Mouse (Mus musculus) ES-E14 (cell line): ENCODE results near the gene Fbxo36. TPM values are rescaled to one million over a fixed set of nuclear protein-coding genes. Genes with fewer than 3 reads are reported as not detected.

Experiments
- DNase-seq: peaks from one replicate; pipeline ENCODE4 v3.0.0-alpha.2; 2013; ENCODE audit warnings: low read depth, low spot score
- H3K27ac ChIP-seq: 2 replicates; pipeline ENCODE4 v1.5.1; 2012; ENCODE audit warnings: low read depth, mild to moderate bottlenecking, low read length, moderate library complexity, mixed read lengths; ENCODE audit not compliant: poor library complexity, insufficient read depth, severe bottlenecking
- H3K36me3 ChIP-seq: 2 replicates; pipeline ENCODE4 v1.6.1; 2012; ENCODE audit warnings: mild to moderate bottlenecking, low read length, moderate library complexity, mixed read lengths; ENCODE audit not compliant: control insufficient read depth, poor library complexity, insufficient read depth, severe bottlenecking
- H3K4me1 ChIP-seq, 2 experiments: fragments of 150-350 bp in 1 of 2; sonication (generic) in 1 of 2; 2 replicates each; pipeline ENCODE4 v1.6.1; 2012; ENCODE audit warnings: low read length in 2 of 2, mild to moderate bottlenecking in 1 of 2, mixed read lengths in 1 of 2; ENCODE audit not compliant: control insufficient read depth in 2 of 2, insufficient read depth in 2 of 2, poor library complexity in 1 of 2
- H3K4me3 ChIP-seq, 2 experiments: fragments of 150-350 bp in 1 of 2; sonication (generic) in 1 of 2; 2 replicates each; pipeline ENCODE4 v1.5.1; 2012; ENCODE audit warnings: low read length in 2 of 2, low read depth in 1 of 2, mild to moderate bottlenecking in 1 of 2, mixed read lengths in 1 of 2; ENCODE audit not compliant: insufficient read depth in 1 of 2, poor library complexity in 1 of 2, severe bottlenecking in 1 of 2
- H3K9ac ChIP-seq: 2 replicates; pipeline ENCODE4 v1.6.1; 2012; ENCODE audit warnings: low read depth, mild to moderate bottlenecking, low read length, mixed read lengths; ENCODE audit not compliant: poor library complexity, insufficient read depth, severe bottlenecking
- H3K9me3 ChIP-seq: fragments of 150-350 bp; sonication (generic); 2 replicates; pipeline ENCODE4 v1.6.1; 2012; ENCODE audit warnings: low read depth, mild to moderate bottlenecking, low read length; ENCODE audit not compliant: control insufficient read depth, insufficient read depth
- CHD2 ChIP-seq: IDR thresholded peaks from 2 replicates; pipeline ENCODE4 v1.6.1; 2014; ENCODE audit warnings: mild to moderate bottlenecking, low read depth, low read length, inconsistent platforms
- HCFC1 ChIP-seq: IDR thresholded peaks from 2 replicates; pipeline ENCODE4 v1.6.1; 2012; ENCODE audit warnings: low read length, inconsistent platforms, borderline replicate concordance; ENCODE audit not compliant: insufficient read depth
- MAFK ChIP-seq: IDR thresholded peaks from 2 replicates; pipeline ENCODE4 v1.6.1; 2014; ENCODE audit warnings: mild to moderate bottlenecking, low read depth, low read length, inconsistent platforms; ENCODE audit not compliant: insufficient read depth
- ZC3H11A ChIP-seq: IDR thresholded peaks from 2 replicates; pipeline ENCODE4 v1.6.1; 2012; ENCODE audit warnings: low read depth, mild to moderate bottlenecking, inconsistent platforms, low read length, borderline replicate concordance
- ZNF384 ChIP-seq: IDR thresholded peaks from 2 replicates; pipeline ENCODE4 v1.6.1; 2012; ENCODE audit warnings: low read depth, low read length, inconsistent platforms
- in situ Hi-C, 2 experiments: fragments of 600-800 bp; cut with MboI; formaldehyde crosslinking; loops; one replicate each; pipeline ENCODE4 v1.15.1; 2025; ENCODE audit warnings: low sequenced_read_pairs in 2 of 2, inconsistent platforms in 1 of 2; ENCODE audit not compliant: unreplicated experiment in 2 of 2
- total RNA-seq: library from RNA; depleted of rRNA; stranded (reverse); fragments of 300-350 nt; gene quantifications from 2 replicates; pipeline ENCODE4 v1.2.3, GENCODE M21; 2012

Gene Fbxo36
- total RNA-seq, 1 experiment = 4.3 TPM

DNA sequence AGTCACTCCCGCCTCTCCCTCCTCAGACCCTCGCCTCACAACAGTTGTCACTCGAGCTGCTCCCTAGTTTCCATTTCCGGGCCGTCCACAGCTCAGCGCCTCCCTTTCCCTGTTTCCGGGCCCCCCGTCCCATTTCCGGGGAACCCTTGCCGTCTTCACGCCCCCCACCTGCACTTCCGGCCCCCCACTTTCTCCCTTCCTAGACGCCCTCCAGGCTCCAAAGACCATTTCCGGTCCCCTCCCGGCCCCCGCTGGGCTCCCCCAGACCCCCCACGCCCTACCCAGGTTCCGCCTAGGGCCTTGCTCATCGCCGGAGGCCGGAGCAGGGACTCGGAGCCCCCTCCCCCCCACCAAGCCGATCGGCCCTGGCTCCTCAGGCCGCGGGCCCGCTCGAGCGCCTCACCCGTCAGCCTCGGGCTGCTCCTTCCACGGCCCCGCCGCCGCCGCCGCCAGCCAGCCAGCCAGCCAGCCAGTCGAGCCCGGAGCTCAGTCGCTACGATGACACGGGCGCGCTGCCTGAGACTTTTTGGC lies 955 bp upstream of the Fbxo36 start:
- peak overlapping the region; percentile 99 for H3K9ac ChIP-seq
- in situ Hi-C loops = no loop called here
- no peaks in the 10 kb centered on the region; the same call in 1 of the 2 replicates for H3K36me3 ChIP-seq
- peak overlapping the region; percentile 100 for H3K27ac ChIP-seq
- peak; percentile 43; the same call in 1 of the 2 replicates for TF ChIP-seq HCFC1
- TF ChIP-seq ZNF384 = no peak
- H3K4me3 ChIP-seq = peak overlapping the region; percentile 71 to 88
- H3K4me1 ChIP-seq = no peaks in the 10 kb centered on the region; a peak in 1 of 4 replicates
- no peak for DNase-seq
- no peaks in the 10 kb centered on the region for H3K9me3 ChIP-seq

DNA sequence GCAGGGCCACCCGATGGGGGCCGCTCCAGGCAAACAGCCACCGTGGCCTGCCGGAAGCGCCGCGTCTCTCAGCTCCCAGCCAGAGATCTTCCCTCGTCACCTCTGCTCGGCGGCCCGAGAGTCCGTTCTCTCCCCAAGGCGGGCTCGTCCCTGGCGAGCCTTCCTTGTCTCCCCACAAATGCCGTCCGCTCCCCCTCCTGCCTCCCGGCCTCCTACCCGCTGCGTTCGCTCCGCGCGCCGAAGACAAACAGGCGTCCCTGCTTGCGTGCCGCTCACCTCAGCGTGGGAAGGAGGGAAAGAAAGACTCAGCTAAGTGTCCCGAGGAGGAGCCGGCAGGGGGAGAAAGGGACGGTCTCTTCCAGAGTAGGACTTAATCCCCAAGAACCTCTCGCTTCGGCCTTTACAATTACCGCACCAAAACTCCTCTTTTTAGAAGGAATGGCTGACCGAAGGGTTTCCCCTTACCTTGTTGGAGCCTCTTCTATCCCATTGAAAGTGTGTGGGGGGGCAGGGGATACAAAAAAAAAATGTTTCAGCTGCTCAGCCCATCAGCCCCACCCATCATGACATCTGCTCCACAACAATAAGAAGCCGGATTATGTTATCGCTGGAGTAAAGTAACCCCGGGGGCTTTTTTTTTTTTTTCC lies 500 bp downstream of the Fbxo36 start, which contains the start of gene Trip12:
Trip12 (minus strand) TSS at position 499 of the 647 bp plus-strand sequence.
- no peaks in the 10 kb centered on the region for H3K9me3 ChIP-seq
- in situ Hi-C loops = no loop called here
- peaks cover 0 to under 1% of the 10 kb centered on the region in 2 experiments; a peak in 1 of 4 replicates for H3K4me1 ChIP-seq
- H3K36me3 ChIP-seq = no peaks in the 10 kb centered on the region
- TF ChIP-seq MAFK (0 out of 2 replicates have a peak, but pooled peaks have one; percentile 15), HCFC1 (no peak), ZNF384 (peak; percentile 95), CHD2 (0 out of 2 replicates have a peak, but pooled peaks have one; percentile 50), ZC3H11A (no peak; the same call in 1 of the 2 replicates)
- peak within 1 kb of the TSS; percentile 71 to 88 for H3K4me3 ChIP-seq
- H3K9ac ChIP-seq = peak within 1 kb of the TSS; percentile 99
- peak within 1 kb of the TSS; percentile 100 for H3K27ac ChIP-seq
- no peak for DNase-seq

DNA sequence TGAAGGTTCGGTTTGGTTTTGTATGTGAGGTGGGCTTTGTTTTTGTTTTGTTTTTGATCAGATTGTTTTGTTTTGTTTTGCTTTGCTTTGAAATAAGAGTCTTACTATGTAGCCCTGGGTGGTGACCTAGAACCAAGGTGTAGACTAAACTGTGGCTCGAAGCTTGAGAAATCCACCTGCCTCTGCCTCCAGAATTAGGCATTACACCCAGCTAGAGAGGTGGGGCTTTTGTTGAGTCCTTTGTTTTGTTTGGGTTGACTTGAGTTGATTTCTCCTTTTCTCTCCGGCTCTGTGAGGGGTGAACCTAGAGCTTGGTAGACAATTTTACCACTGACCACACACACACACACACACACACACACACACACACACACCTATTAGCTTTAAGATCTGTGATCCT lies 1.4 kb downstream of the Fbxo36 start:
- Histone ChIP-seq H3K9ac (no peak overlapping the region; the same call in 1 of the 2 replicates), H3K27ac (peak overlapping the region; percentile 100; the same call in 1 of the 2 replicates), H3K36me3 (no peaks in the 10 kb centered on the region), H3K9me3 (no peaks in the 10 kb centered on the region), H3K4me3 (peak overlapping the region in 1 of 2 experiments; percentile 71; a peak in 3 of 4 replicates), H3K4me1 (peaks cover 1 to 2% of the 10 kb centered on the region in 2 experiments; a peak in 2 of 4 replicates)
- no peak for TF ChIP-seq HCFC1
- no peak for TF ChIP-seq CHD2
- no peak for TF ChIP-seq ZNF384
- no peak for TF ChIP-seq ZC3H11A
- TF ChIP-seq MAFK = no peak
- in situ Hi-C loops = no loop called here
- no peak for DNase-seq

DNA sequence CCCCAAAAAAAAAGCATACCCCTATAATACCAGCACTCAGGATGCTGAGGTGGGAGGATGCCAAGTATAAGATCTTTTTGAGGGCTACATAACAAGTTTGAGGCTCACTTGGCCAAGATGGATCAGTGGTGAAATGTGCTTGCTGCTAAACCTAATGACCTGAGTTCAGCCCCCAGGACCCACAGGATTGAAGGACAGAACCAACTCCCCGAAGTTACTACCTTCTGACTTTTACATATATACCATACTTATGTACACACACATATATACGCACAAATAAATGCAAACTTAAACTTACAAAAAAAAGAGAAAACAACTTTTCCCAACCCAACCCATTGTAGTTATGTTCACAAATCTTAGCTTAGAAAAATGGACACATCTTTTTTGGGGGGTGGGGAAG lies 3.7 kb downstream of the Fbxo36 start:
- no peak for DNase-seq
- H3K9ac ChIP-seq = no peak overlapping the region

More for the DNA sequence above, 3.7 kb downstream of the Fbxo36 start:
- H3K36me3 ChIP-seq = peaks cover 2% of the 10 kb centered on the region; the same call in 1 of the 2 replicates
- in situ Hi-C loops = no loop called here
- TF ChIP-seq ZNF384 = no peak
- no peak for TF ChIP-seq MAFK
- no peak for TF ChIP-seq HCFC1
- TF ChIP-seq ZC3H11A = no peak
- no peak for TF ChIP-seq CHD2
- H3K9me3 ChIP-seq = no peaks in the 10 kb centered on the region
- peaks cover 5 to 8% of the 10 kb centered on the region in 2 experiments for H3K4me1 ChIP-seq
- H3K4me3 ChIP-seq = no peak overlapping the region
- no peak overlapping the region for H3K27ac ChIP-seq
